Mouse (Mus musculus): Measurements from ENCODE around the gene Tmtc1. TPM values are rescaled to one million over a fixed set of nuclear protein-coding genes. Genes with fewer than 3 reads are reported as not detected.

The Tmtc1 gene
- polyA plus RNA-seq, 1 experiment from 2014 or later, result 0.98 TPM

Other genes with a start within 250 kb of the Tmtc1 start
- gene Ergic2, start 232.0 kb downstream of the Tmtc1 start, polyA plus RNA-seq (2014; fragmentation: Nextera tagmentation; extraction: Ambion mirVana), result 209 and 218 TPM in 2 replicates

Data from midbrain, embryonic 11.5 days (tissue).